Mouse (Mus musculus): ENCODE measurements around the gene Ctnna2. TPM values are rescaled to one million over a fixed set of nuclear protein-coding genes. Genes with fewer than 3 reads are reported as not detected.

The Ctnna2 gene
- polyA plus RNA-seq, 1 experiment from 2014 or later: 1.6 TPM

GRCm38 (mm10) chr6:77869313-77869712 is 110.2 kb downstream of the Ctnna2 start:
- H3K27ac ChIP-seq: no peak overlapping the region
- H3K36me3 ChIP-seq: no peaks in the 10 kb centered on the region
- H3K9ac ChIP-seq: no peak overlapping the region
- ATAC-seq (replicated peaks; ENCODE audit: insufficient number of reproducible peaks, insufficient read depth, low FRiP score, low read depth): no peak
- 55% methylated on average over 2 of the region's 2 CpGs for WGBS
- H3K4me3 ChIP-seq: no peak overlapping the region
- no peaks in the 10 kb centered on the region for H3K27me3 ChIP-seq
- no peak overlapping the region for H3K4me2 ChIP-seq
- H3K9me3 ChIP-seq (replicated peaks): no peaks in the 10 kb centered on the region
- no peaks in the 10 kb centered on the region for H3K4me1 ChIP-seq (replicated peaks)

DNA sequence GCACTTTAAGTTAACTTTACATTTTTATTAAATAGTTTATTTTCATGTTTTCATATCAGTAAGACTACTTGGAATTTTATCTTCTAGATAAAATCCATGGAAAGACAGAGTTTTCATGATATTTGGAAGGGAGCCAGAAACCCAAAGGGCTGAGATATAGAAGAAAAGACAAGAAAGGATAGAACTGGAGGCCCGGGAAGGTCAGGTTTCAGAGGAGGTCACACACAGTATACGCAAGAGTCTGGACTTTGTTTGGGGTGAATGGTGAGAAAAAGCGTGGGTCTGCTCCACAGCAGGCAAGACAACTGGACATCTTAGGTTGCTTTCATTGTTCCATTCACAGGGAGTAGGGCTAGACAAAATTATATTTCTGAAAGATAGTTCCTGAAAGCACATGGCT is 111.4 kb downstream of the Ctnna2 start:
- no peaks in the 10 kb centered on the region for H3K4me1 ChIP-seq (replicated peaks)
- H3K4me2 ChIP-seq: no peak overlapping the region
- no peak overlapping the region for H3K9ac ChIP-seq
- no peak for ATAC-seq (replicated peaks; ENCODE audit: insufficient number of reproducible peaks, insufficient read depth, low FRiP score, low read depth)
- no peaks in the 10 kb centered on the region for H3K9me3 ChIP-seq (replicated peaks)
- no peak overlapping the region for H3K27ac ChIP-seq
- no peaks in the 10 kb centered on the region for H3K27me3 ChIP-seq
- 46% methylated on average over 3 of the region's 3 CpGs for WGBS
- H3K36me3 ChIP-seq: no peaks in the 10 kb centered on the region
- H3K4me3 ChIP-seq: no peak overlapping the region

GRCm38 (mm10) chr6:77863379-77863778 is 116.1 kb downstream of the Ctnna2 start:
- Histone ChIP-seq H3K4me2 (no peak overlapping the region), H3K9me3 (replicated peaks) (no peaks in the 10 kb centered on the region), H3K36me3 (no peaks in the 10 kb centered on the region), H3K4me1 (replicated peaks) (no peaks in the 10 kb centered on the region), H3K27ac (no peak overlapping the region), H3K27me3 (no peaks in the 10 kb centered on the region), H3K4me3 (no peak overlapping the region), H3K9ac (no peak overlapping the region)
- 77% methylated on average over 2 of the region's 2 CpGs for WGBS
- no peak for ATAC-seq (replicated peaks; ENCODE audit: insufficient number of reproducible peaks, insufficient read depth, low FRiP score, low read depth)

DNA sequence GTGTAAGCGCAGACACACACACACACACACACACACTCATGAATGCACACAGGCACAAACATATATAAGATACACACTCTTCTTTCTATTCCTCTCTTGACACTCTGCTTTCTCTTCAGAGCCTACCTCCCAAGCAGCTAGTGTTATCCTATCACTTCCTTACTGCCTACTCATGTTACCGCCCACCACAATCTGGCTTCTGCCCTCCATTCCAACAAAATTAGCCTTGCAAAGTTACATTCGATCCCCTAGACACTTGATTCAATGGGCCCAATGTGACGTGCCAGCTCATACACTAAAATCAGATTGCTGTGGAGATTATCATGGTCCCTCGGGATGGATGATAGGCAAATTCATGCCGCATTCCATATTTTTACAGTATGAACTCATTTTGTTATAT is 116.7 kb downstream of the Ctnna2 start:
- H3K4me3 ChIP-seq: no peak overlapping the region
- ATAC-seq (replicated peaks; ENCODE audit: insufficient number of reproducible peaks, insufficient read depth, low FRiP score, low read depth): no peak
- 74% methylated on average over 6 of the region's 6 CpGs for WGBS
- no peak overlapping the region for H3K27ac ChIP-seq
- no peaks in the 10 kb centered on the region for H3K9me3 ChIP-seq (replicated peaks)
- no peak overlapping the region for H3K9ac ChIP-seq
- H3K4me2 ChIP-seq: no peak overlapping the region
- H3K27me3 ChIP-seq: no peaks in the 10 kb centered on the region
- no peaks in the 10 kb centered on the region for H3K4me1 ChIP-seq (replicated peaks)
- no peaks in the 10 kb centered on the region for H3K36me3 ChIP-seq

DNA sequence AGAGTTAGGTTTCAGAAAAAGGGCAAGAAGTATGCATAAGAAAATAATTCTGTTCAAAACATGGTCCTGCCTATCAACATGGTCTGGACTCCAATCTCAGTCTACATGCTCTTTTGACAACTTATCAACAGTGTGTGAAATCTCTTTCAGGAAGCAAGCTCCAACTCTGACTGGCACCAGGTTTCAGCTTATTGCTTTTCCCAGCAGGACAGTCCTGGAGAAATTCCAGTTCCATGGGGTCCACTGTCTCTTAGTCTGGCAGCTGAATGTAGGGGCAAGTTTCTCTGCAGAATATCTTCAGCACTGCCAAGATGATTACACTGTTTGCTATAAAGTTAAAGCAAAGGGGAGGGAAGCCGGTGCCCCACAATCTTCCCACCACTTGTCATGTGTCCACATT is 130.1 kb downstream of the Ctnna2 start:
- Histone ChIP-seq H3K4me2 (no peak overlapping the region), H3K27ac (no peak overlapping the region), H3K27me3 (no peaks in the 10 kb centered on the region), H3K4me3 (no peak overlapping the region), H3K9me3 (replicated peaks) (no peaks in the 10 kb centered on the region), H3K4me1 (replicated peaks) (no peaks in the 10 kb centered on the region), H3K9ac (no peak overlapping the region), H3K36me3 (no peaks in the 10 kb centered on the region)
- ATAC-seq (replicated peaks; ENCODE audit: insufficient number of reproducible peaks, insufficient read depth, low FRiP score, low read depth): no peak
- WGBS: 69% methylated on average over 1 of the region's 1 CpGs

- H3K4me3 ChIP-seq: no peak overlapping the region
- H3K4me1 ChIP-seq (replicated peaks): no peaks in the 10 kb centered on the region
- no peaks in the 10 kb centered on the region for H3K36me3 ChIP-seq
- H3K9ac ChIP-seq: no peak overlapping the region
- H3K9me3 ChIP-seq (replicated peaks): no peaks in the 10 kb centered on the region
- ATAC-seq (replicated peaks; ENCODE audit: insufficient number of reproducible peaks, insufficient read depth, low FRiP score, low read depth): no peak
- H3K27me3 ChIP-seq: no peaks in the 10 kb centered on the region
- H3K4me2 ChIP-seq: no peak overlapping the region
- H3K27ac ChIP-seq: no peak overlapping the region
Observed at GRCm38 (mm10) chr6:77848796-77849195, 130.7 kb downstream of the Ctnna2 start.

DNA sequence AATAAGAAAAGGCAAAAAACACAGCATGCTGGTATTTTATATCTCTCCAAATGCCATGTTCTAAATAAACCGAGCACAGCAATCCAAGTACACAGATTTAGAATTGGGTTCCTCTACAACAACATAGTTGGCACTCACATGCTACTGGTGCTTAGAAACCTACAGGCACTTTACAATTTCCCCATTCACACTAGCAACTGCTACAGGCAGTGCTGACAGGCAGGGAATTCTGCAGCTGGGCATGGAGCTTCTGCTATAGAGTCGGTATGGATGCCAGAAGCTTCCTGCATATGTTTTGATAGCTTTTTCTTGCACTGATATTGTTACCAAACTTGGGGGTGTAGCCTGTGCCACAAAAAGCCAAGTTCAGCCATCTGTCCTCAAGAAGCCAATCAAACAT is 131.8 kb downstream of the Ctnna2 start:
- H3K4me3 ChIP-seq: no peak overlapping the region
- H3K27me3 ChIP-seq: no peaks in the 10 kb centered on the region
- no peaks in the 10 kb centered on the region for H3K4me1 ChIP-seq (replicated peaks)
- no peak overlapping the region for H3K27ac ChIP-seq
- H3K4me2 ChIP-seq: no peak overlapping the region
- no peak for ATAC-seq (replicated peaks; ENCODE audit: insufficient number of reproducible peaks, insufficient read depth, low FRiP score, low read depth)
- H3K36me3 ChIP-seq: no peaks in the 10 kb centered on the region
- no peak overlapping the region for H3K9ac ChIP-seq
- WGBS: 70% methylated on average over 2 of the region's 2 CpGs
- H3K9me3 ChIP-seq (replicated peaks): no peaks in the 10 kb centered on the region

- WGBS: 72% methylated on average over 2 of the region's 2 CpGs
- no peak for ATAC-seq (replicated peaks; ENCODE audit: insufficient number of reproducible peaks, insufficient read depth, low FRiP score, low read depth)
- no peaks in the 10 kb centered on the region for H3K27me3 ChIP-seq
- no peak overlapping the region for H3K4me2 ChIP-seq
- H3K9ac ChIP-seq: no peak overlapping the region
- no peaks in the 10 kb centered on the region for H3K36me3 ChIP-seq
- H3K9me3 ChIP-seq (replicated peaks): no peaks in the 10 kb centered on the region
- H3K27ac ChIP-seq: no peak overlapping the region
- no peak overlapping the region for H3K4me3 ChIP-seq
- no peaks in the 10 kb centered on the region for H3K4me1 ChIP-seq (replicated peaks)
Observed at GRCm38 (mm10) chr6:77839076-77839475, 140.4 kb downstream of the Ctnna2 start.

- H3K27ac ChIP-seq: no peak overlapping the region
- H3K4me3 ChIP-seq: no peak overlapping the region
- H3K4me1 ChIP-seq (replicated peaks): no peaks in the 10 kb centered on the region
- no peaks in the 10 kb centered on the region for H3K27me3 ChIP-seq
- ATAC-seq (replicated peaks; ENCODE audit: insufficient number of reproducible peaks, insufficient read depth, low FRiP score, low read depth): no peak
- H3K4me2 ChIP-seq: no peak overlapping the region
- H3K9ac ChIP-seq: no peak overlapping the region
- H3K9me3 ChIP-seq (replicated peaks): no peaks in the 10 kb centered on the region
- no peaks in the 10 kb centered on the region for H3K36me3 ChIP-seq
Observed at GRCm38 (mm10) chr6:77838653-77839052, 140.8 kb downstream of the Ctnna2 start.

DNA sequence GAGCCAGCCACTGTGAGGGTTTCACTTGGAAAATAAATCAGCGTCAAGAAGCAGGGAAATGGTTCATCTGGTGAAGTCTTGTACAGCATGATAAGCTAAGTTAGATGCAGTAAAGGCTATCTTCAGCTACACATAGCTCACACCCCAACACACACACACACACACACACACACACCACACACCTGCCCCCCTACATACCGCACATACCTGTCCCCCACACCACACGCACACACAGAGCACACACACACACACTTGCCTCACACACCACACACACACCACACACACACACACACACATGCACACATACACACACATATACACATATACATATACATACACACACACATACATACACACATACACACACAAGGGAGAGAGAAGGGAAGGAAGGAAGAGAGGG is 142.0 kb downstream of the Ctnna2 start:
- Histone ChIP-seq H3K4me2 (no peak overlapping the region), H3K4me1 (replicated peaks) (no peaks in the 10 kb centered on the region), H3K9me3 (replicated peaks) (no peaks in the 10 kb centered on the region), H3K27me3 (no peaks in the 10 kb centered on the region), H3K4me3 (no peak overlapping the region), H3K9ac (no peak overlapping the region), H3K36me3 (no peaks in the 10 kb centered on the region), H3K27ac (no peak overlapping the region)
- WGBS: 75% methylated on average over 3 of the region's 3 CpGs
- ATAC-seq (replicated peaks; ENCODE audit: insufficient number of reproducible peaks, insufficient read depth, low FRiP score, low read depth): no peak

GRCm38 (mm10) chr6:77834680-77835079 is 144.8 kb downstream of the Ctnna2 start:
- H3K27ac ChIP-seq: no peak overlapping the region
- no peak overlapping the region for H3K4me2 ChIP-seq
- H3K27me3 ChIP-seq: no peaks in the 10 kb centered on the region
- WGBS: 48% methylated on average over 2 of the region's 2 CpGs
- no peaks in the 10 kb centered on the region for H3K36me3 ChIP-seq
- no peaks in the 10 kb centered on the region for H3K9me3 ChIP-seq (replicated peaks)
- H3K9ac ChIP-seq: no peak overlapping the region
- no peak for ATAC-seq (replicated peaks; ENCODE audit: insufficient number of reproducible peaks, insufficient read depth, low FRiP score, low read depth)
- H3K4me1 ChIP-seq (replicated peaks): no peaks in the 10 kb centered on the region
- no peak overlapping the region for H3K4me3 ChIP-seq

DNA sequence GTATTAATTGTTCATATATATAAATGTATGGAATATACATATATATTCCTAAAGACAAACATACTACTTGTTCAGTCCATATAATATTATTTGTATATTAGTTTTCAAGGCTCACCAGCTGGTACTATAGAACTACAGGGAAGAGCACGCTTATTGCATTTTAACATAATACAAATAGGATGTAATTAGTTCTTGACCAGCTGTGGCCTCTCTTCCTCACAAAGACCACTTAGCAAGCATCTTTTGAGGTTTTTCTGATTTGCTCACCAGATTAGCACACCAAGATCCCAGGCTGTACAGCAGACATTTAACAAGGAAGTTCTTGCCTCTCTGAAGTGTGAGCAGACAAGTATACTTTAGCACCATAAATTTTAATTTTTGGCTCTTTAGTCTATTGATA is 152.0 kb downstream of the Ctnna2 start:
- no peak overlapping the region for H3K4me3 ChIP-seq
- H3K27ac ChIP-seq: no peak overlapping the region
- no peak overlapping the region for H3K9ac ChIP-seq
- H3K27me3 ChIP-seq: no peaks in the 10 kb centered on the region
- no peak overlapping the region for H3K4me2 ChIP-seq
- no peaks in the 10 kb centered on the region for H3K9me3 ChIP-seq (replicated peaks)
- H3K4me1 ChIP-seq (replicated peaks): no peaks in the 10 kb centered on the region
- no peak for ATAC-seq (replicated peaks; ENCODE audit: insufficient number of reproducible peaks, insufficient read depth, low FRiP score, low read depth)
- no peaks in the 10 kb centered on the region for H3K36me3 ChIP-seq
- WGBS: 80% methylated on average over 1 of the region's 1 CpGs

GRCm38 (mm10) chr6:77817116-77817515 is 162.4 kb downstream of the Ctnna2 start:
- no peaks in the 10 kb centered on the region for H3K27me3 ChIP-seq
- no peaks in the 10 kb centered on the region for H3K9me3 ChIP-seq (replicated peaks)
- no peak overlapping the region for H3K9ac ChIP-seq
- H3K4me1 ChIP-seq (replicated peaks): no peaks in the 10 kb centered on the region
- no peak overlapping the region for H3K27ac ChIP-seq
- ATAC-seq (replicated peaks; ENCODE audit: insufficient number of reproducible peaks, insufficient read depth, low FRiP score, low read depth): no peak
- H3K4me3 ChIP-seq: no peak overlapping the region
- WGBS: 47% methylated on average over 3 of the region's 3 CpGs
- H3K4me2 ChIP-seq: no peak overlapping the region
- H3K36me3 ChIP-seq: no peaks in the 10 kb centered on the region
